11 mouse cellular contexts compared by ENCODE assay signal in the genomic region with DNA sequence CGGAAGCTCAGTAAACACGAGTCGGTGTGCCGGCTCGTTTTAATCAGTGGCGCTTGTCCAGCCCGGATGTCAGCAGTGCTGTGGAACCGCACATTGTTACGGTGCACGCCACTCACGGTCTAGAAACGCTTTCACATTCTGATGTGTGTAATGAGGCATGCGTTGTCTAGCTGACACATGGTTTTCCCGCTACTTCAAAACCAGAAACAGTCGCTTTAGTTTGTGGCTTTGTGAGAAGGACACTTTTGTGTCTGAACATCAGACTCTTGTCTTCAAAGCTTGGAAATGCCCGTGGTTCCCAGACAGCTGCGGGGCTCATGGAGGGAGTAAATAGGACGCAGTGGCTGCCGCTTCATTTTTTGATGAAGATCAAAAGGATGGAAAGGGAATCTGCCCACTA.
DNase-seq lines count a peak whose midpoint lies in the region; ATAC-seq lines count a peak whose summit lies in the region.
"Had no signal": no experiment of that assay in that cellular context is flagged by ENCODE, and none has a peak within 500 bp of the region (broad histone marks: within the 10 kb centered on the region; RNA-seq: fewer than 3 reads in every experiment).

No protein-coding gene starts in this region.

- no peak overlapping the region for H3K9ac ChIP-seq in embryonic facial prominence, embryonic 13.5 days
- no peak overlapping the region for H3K9ac ChIP-seq in hindbrain, embryonic 11.5 days (ENCODE audit: low read depth, low read length)
- H3K9ac ChIP-seq: heart, embryonic 15.5 days had no signal

- no peaks in the 10 kb centered on the region for H3K36me3 ChIP-seq in embryonic facial prominence, embryonic 13.5 days
- no peaks in the 10 kb centered on the region for H3K36me3 ChIP-seq in embryonic facial prominence, embryonic 10.5 days (replicated peaks)
- no peaks in the 10 kb centered on the region for H3K36me3 ChIP-seq in hindbrain, embryonic 11.5 days (ENCODE audit: control insufficient read depth, insufficient read depth, low read length)
- H3K36me3 ChIP-seq: heart, embryonic 15.5 days had no signal

- no peaks in the 10 kb centered on the region for H3K9me3 ChIP-seq in embryonic facial prominence, embryonic 13.5 days
- no peaks in the 10 kb centered on the region for H3K9me3 ChIP-seq in embryonic facial prominence, embryonic 10.5 days
- H3K9me3 ChIP-seq in hindbrain, embryonic 11.5 days (ENCODE audit: control insufficient read depth, low read length), result no peaks in the 10 kb centered on the region
- H3K9me3 ChIP-seq: heart, embryonic 15.5 days had no signal

- no peak overlapping the region for H3K27ac ChIP-seq in embryonic facial prominence, embryonic 13.5 days
- no peak overlapping the region for H3K27ac ChIP-seq in embryonic facial prominence, embryonic 10.5 days (replicated peaks)
- peak overlapping the region; percentile 39; the same call in 1 of the 2 replicates for H3K27ac ChIP-seq in hindbrain, embryonic 11.5 days (ENCODE audit: low read depth, low read length)
- H3K27ac ChIP-seq: heart, embryonic 15.5 days had no signal

- ATAC-seq in embryonic facial prominence, embryonic 13.5 days (ENCODE audit: insufficient number of reproducible peaks, insufficient read depth, low FRiP score, low TSS enrichment, low read depth), result no peak
- peak; percentile 89 for ATAC-seq in hindbrain, embryonic 11.5 days (ENCODE audit: low FRiP score)
- ATAC-seq: activated CD4-positive, CD25-positive, alpha-beta regulatory T cell, adult 4 months had no signal

- H3K27me3 ChIP-seq in embryonic facial prominence, embryonic 13.5 days, result peaks cover 11% of the 10 kb centered on the region
- no peaks in the 10 kb centered on the region for H3K27me3 ChIP-seq in embryonic facial prominence, embryonic 10.5 days (replicated peaks; ENCODE audit: low read depth, poor library complexity, severe bottlenecking)
- no peaks in the 10 kb centered on the region for H3K27me3 ChIP-seq in hindbrain, embryonic 11.5 days (ENCODE audit: control insufficient read depth, insufficient read depth, low read length)
- H3K27me3 ChIP-seq: heart, embryonic 15.5 days had no signal

- H3K4me3 ChIP-seq in embryonic facial prominence, embryonic 13.5 days, result no peak overlapping the region
- no peak overlapping the region for H3K4me3 ChIP-seq in embryonic facial prominence, embryonic 10.5 days
- H3K4me3 ChIP-seq in hindbrain, embryonic 11.5 days (ENCODE audit: low read depth, low read length), result 0 out of 2 replicates have a peak overlapping the region, but pooled peaks have one; percentile 15
- H3K4me3 ChIP-seq: heart, embryonic 15.5 days; myocyte had no signal

- no peaks in the 10 kb centered on the region for H3K4me1 ChIP-seq in embryonic facial prominence, embryonic 13.5 days
- H3K4me1 ChIP-seq in embryonic facial prominence, embryonic 10.5 days, result no peaks in the 10 kb centered on the region
- no peaks in the 10 kb centered on the region; the same call in 1 of the 2 replicates for H3K4me1 ChIP-seq in hindbrain, embryonic 11.5 days (replicated peaks; ENCODE audit: control insufficient read depth, insufficient read depth, low read length)
- H3K4me1 ChIP-seq: heart, embryonic 15.5 days had no signal

- DNase-seq in embryonic facial prominence, embryonic 10.5 days (ENCODE audit: low spot score), result no peak
- DNase-seq in R1 (ENCODE audit: low read depth, low spot score), result peak; percentile 45
- DNase-seq in hindbrain, embryonic 11.5 days (ENCODE audit: low spot score), result peak; percentile 53
- peak; percentile 23 for DNase-seq in mesoderm, embryonic 11.5 days (ENCODE audit: low read depth, low spot score)
- DNase-seq in heart, adult 8-10 months (ENCODE audit: low spot score), result no peak
- DNase-seq in right cerebral cortex, adult 18-20 months, result no peak
- no peak for DNase-seq in heart, postnatal 25 days (ENCODE audit: low spot score)

- intact Hi-C loops in heart, postnatal 25 days (cut with DNase I), result no loop called here

- H3K4me2 ChIP-seq in embryonic facial prominence, embryonic 13.5 days, result peak overlapping the region; percentile 44
- peak overlapping the region; percentile 28 for H3K4me2 ChIP-seq in hindbrain, embryonic 11.5 days (replicated peaks; ENCODE audit: low read depth, low read length)
- H3K4me2 ChIP-seq: heart, embryonic 15.5 days had no signal

- WGBS in embryonic facial prominence, embryonic 13.5 days, result 50% methylated on average over 19 of the region's 19 CpGs
- 79% methylated on average over 19 of the region's 19 CpGs for WGBS in embryonic facial prominence, embryonic 10.5 days
- WGBS in hindbrain, embryonic 11.5 days, result 49% methylated on average over 19 of the region's 19 CpGs

Comparison
In these comparisons a context has a peak if more than half of its experiments do, and no peak if none do; other contexts are left out.
1. DNase-seq: peak in R1 (single experiment), hindbrain, embryonic 11.5 days (single experiment) and mesoderm, embryonic 11.5 days (single experiment); none in embryonic facial prominence, embryonic 10.5 days (single experiment), heart, adult 8-10 months (single experiment), right cerebral cortex, adult 18-20 months (single experiment) and heart, postnatal 25 days (single experiment).